Mouse (Mus musculus) stomach, postnatal 0 days (tissue): Measurements from ENCODE around the gene Ddx19b. TPM values are rescaled to one million over a fixed set of nuclear protein-coding genes. Genes with fewer than 3 reads are reported as not detected.

ENCODE experiments used
- ATAC-seq: fragments of 200-750 bp; cut with Nextera tagmentation; 2 replicates; pipeline ENCODE4 v1.8.0; 2017; ENCODE audit not compliant: low FRiP score, low TSS enrichment
- DNase-seq: peaks from one replicate; pipeline ENCODE4 v3.0.0-alpha.2; 2016; ENCODE audit warnings: low spot score
- H3K27ac ChIP-seq: fragments of 300-500 bp; sonication (generic); replicated peaks from 2 replicates; pipeline ENCODE4 v1.5.1; 2014; ENCODE audit warnings: mild to moderate bottlenecking, control low read depth
- H3K27me3 ChIP-seq: fragments of 300-500 bp; sonication (generic); 2 replicates; pipeline ENCODE4 v1.6.1; 2014; ENCODE audit warnings: low read length; ENCODE audit not compliant: control insufficient read depth, insufficient read depth
- H3K36me3 ChIP-seq: fragments of 300-500 bp; sonication (generic); 2 replicates; pipeline ENCODE4 v1.6.1; 2014; ENCODE audit warnings: low read length, mixed read lengths; ENCODE audit not compliant: control insufficient read depth, insufficient read depth
- H3K4me1 ChIP-seq: fragments of 300-500 bp; sonication (generic); replicated peaks from 2 replicates; pipeline ENCODE4 v1.6.1; 2014; ENCODE audit warnings: antibody characterized with exemption; ENCODE audit not compliant: control insufficient read depth, insufficient read depth
- H3K4me2 ChIP-seq: fragments of 300-500 bp; sonication (generic); replicated peaks from 2 replicates; pipeline ENCODE4 v1.6.1; 2014; ENCODE audit warnings: low read depth, mild to moderate bottlenecking, control low read depth, moderate library complexity
- H3K4me3 ChIP-seq: fragments of 300-500 bp; sonication (generic); 2 replicates; pipeline ENCODE4 v1.5.1; 2014; ENCODE audit warnings: low read depth, low read length, control low read depth
- H3K9ac ChIP-seq: fragments of 300-500 bp; sonication (generic); 2 replicates; pipeline ENCODE4 v1.6.1; 2014; ENCODE audit warnings: mild to moderate bottlenecking, low read length, control low read depth, mixed read lengths
- H3K9me3 ChIP-seq: fragments of 300-500 bp; sonication (generic); 2 replicates; pipeline ENCODE4 v1.6.1; 2016; ENCODE audit warnings: low read length; ENCODE audit not compliant: control insufficient read depth
- CTCF ChIP-seq: IDR thresholded peaks from 2 replicates; pipeline ENCODE4 v1.5.1; 2016; ENCODE audit warnings: antibody characterized with exemption, low read depth, mild to moderate bottlenecking, moderate library complexity
- EP300 ChIP-seq: optimal IDR thresholded peaks from 2 replicates; pipeline ENCODE3; 2016; ENCODE audit warnings: antibody characterized with exemption
- WGBS: fragments of 180-500 bp; shearing (Covaris S2); extraction: QIAGEN DNeasy Blood & Tissue Kit; methylation state at CpG from one replicate; pipeline ENCODE4 v1.1.7; 2014; 5-methylcytosine and 5-hydroxymethylcytosine counted together
- polyA plus RNA-seq: library from polyadenylated mRNA; unstranded; fragments of >200 nt; fragmentation: Nextera tagmentation; extraction: Ambion mirVana; gene quantifications from 2 replicates; pipeline ENCODE4 v1.2.1, GENCODE M21; 2015

Ddx19b gene
- polyA plus RNA-seq, 1 experiment from 2014 or later = 4.8 TPM

DNA sequence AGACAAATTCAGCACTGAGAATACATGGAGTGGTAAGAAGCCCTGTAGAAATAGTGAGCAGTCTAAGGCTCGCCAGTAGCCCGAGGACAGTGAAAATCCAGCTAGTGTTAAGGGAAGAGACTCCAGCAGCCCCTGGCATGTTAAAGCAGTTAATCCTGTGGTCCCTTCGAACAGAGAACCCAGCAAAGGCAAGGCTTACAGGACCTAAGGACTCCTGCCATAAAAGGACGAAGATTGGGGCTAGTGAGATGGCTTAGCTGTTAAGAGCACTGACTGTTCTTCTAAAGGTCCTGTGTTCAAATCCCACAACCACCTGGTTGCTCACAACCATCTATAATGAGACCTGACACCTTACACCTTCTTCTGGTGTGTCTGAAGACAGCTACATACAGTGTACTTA is 34.8 kb upstream of the Ddx19b start:
- Histone ChIP-seq H3K4me1 (no peaks in the 10 kb centered on the region), H3K4me2 (no peak overlapping the region), H3K4me3 (no peak overlapping the region), H3K27me3 (no peaks in the 10 kb centered on the region), H3K36me3 (no peaks in the 10 kb centered on the region), H3K27ac (no peak overlapping the region), H3K9ac (no peak overlapping the region), H3K9me3 (no peaks in the 10 kb centered on the region)
- TF ChIP-seq EP300 (no peak), CTCF (no peak)
- no peak for ATAC-seq
- DNase-seq = no peak
- 56% methylated on average over 4 of the region's 4 CpGs for WGBS

DNA sequence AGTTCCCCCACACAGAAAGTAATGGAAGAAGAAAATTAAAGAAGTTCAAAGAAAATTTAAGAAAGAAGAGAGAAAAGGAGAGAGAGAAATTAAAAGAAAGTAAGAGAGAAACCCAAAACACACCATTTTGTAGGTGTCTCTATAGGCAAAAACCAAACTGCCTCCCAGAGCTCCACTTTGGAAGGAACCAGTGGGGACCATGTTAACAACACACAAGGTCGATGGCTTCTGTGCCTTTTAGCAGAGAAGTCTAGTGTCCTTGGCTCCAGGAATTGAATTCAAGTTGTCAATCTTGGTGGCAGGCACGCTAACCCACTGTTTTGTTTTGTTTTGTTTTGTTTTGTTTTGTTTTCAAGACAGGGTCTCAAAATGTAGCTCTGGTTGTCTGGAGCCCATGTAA is 31.3 kb upstream of the Ddx19b start:
- H3K36me3 ChIP-seq = no peaks in the 10 kb centered on the region
- no peaks in the 10 kb centered on the region for H3K9me3 ChIP-seq
- no peaks in the 10 kb centered on the region for H3K27me3 ChIP-seq
- H3K9ac ChIP-seq = no peak overlapping the region
- 54% methylated on average over 2 of the region's 2 CpGs for WGBS
- TF ChIP-seq EP300 = no peak
- TF ChIP-seq CTCF = no peak
- DNase-seq = no peak
- H3K4me3 ChIP-seq = no peak overlapping the region
- no peak for ATAC-seq
- H3K4me2 ChIP-seq = no peak overlapping the region; the same call in 1 of the 2 replicates
- no peaks in the 10 kb centered on the region for H3K4me1 ChIP-seq
- no peak overlapping the region for H3K27ac ChIP-seq

DNA sequence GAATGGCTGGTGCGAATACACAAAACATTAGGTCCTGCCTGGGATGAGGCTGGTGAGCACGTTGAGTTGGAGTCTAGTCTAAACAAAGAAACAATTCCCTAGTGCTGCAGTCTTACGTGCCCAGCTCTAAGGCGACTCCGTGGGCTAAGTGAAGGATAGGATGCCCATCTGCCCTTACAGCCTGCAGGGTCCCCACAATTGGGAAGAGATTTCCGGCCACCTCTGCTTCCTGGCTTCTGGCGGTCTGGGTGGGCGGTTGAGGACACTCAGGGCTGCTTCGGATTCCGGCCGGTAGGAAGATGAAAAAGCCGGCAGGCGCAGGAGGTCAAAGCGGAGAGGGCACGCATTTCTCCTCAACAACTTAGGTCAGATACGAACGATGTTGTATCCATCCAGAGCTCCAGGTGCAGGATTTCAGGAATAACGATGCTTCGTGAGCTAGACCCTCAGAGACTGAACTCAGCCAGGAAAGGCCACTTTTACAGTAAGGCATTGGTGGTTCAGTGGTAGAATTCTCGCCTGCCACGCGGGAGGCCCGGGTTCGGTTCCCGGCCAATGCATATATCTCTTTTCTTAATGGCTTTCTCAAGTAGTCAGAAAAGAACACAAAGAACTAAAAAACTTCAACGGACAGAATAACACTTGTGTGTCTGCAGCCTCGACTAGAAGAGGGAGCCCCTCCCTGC is 30.7 kb upstream of the Ddx19b start:
- DNase-seq = peak; percentile 84

DNA sequence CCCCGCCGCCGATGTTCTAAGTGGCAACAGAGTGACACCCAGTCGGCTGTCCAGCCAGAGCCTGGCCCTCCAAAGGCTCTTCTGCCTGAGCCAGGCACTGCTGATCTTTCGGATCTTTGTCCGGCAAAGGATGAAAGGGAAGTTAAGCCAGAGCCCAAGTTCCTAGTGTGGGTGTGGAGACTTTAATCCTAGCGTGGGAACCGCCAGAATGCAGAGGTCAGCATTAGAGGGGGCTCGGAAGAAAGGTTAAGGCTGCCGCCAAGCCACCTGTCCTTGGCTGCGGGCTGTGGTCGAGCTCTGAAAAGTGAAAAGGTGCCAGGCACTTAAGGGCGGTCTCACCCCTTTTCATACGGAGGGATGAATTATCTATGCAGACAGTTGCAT is 30.1 kb upstream of the Ddx19b start:
- H3K4me3 ChIP-seq = peak overlapping the region; percentile 59
- WGBS = 0% methylated on average over 14 of the region's 14 CpGs

More for the DNA sequence above, 30.7 kb upstream of the Ddx19b start:
- H3K27ac ChIP-seq = no peak overlapping the region
- ATAC-seq = peak; percentile 72
- peak overlapping the region; percentile 51 for H3K9ac ChIP-seq
- H3K27me3 ChIP-seq = no peaks in the 10 kb centered on the region
- no peaks in the 10 kb centered on the region for H3K9me3 ChIP-seq
- under 1% methylated on average over 27 of the region's 27 CpGs for WGBS
- H3K4me2 ChIP-seq = peak overlapping the region; percentile 70
- H3K4me3 ChIP-seq = peak overlapping the region; percentile 59
- peaks cover 3% of the 10 kb centered on the region; the same call in 1 of the 2 replicates for H3K4me1 ChIP-seq
- no peaks in the 10 kb centered on the region for H3K36me3 ChIP-seq
- TF ChIP-seq EP300 (no peak), CTCF (no peak; the same call in 1 of the 2 replicates)

DNA sequence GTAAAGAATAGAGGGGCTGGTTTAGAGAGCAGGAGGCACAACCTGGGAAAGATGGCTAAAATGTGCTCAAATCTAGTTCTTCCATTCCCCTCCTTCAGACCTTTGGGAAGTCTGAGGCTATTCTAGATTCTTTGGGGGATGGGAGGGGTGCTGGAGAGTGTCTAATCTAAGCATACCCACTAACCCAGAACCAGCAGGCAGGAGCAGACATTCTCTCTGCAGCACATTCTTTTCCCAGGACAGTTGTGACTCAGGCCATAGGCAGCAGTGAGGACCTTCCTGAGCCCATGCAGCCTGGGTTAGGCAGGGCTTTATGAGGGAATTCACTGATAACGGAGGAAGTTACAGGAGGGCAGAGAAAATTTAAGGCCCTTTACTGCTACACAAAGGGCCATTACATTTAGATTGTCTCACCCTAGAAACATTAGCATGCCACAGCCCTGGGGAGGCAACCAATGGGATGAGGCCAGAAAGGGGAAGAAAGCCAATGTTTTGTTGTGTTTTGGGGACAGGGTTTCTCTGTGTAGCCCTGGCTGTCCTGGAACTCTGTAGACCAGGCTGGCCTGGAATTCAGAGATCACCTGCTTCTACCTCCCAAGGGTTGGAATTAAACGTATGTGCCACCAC is 27.5 kb upstream of the Ddx19b start:
- WGBS = 63% methylated on average over 2 of the region's 2 CpGs
- H3K27ac ChIP-seq = no peak overlapping the region

More for the DNA sequence above, 30.1 kb upstream of the Ddx19b start:
- Histone ChIP-seq H3K9me3 (no peaks in the 10 kb centered on the region), H3K4me1 (peaks cover 4% of the 10 kb centered on the region; the same call in 1 of the 2 replicates), H3K9ac (peak overlapping the region; percentile 51), H3K27ac (no peak overlapping the region), H3K27me3 (no peaks in the 10 kb centered on the region), H3K36me3 (no peaks in the 10 kb centered on the region), H3K4me2 (peak overlapping the region; percentile 70)
- no peak for TF ChIP-seq CTCF
- TF ChIP-seq EP300 = no peak
- DNase-seq = no peak
- no peak for ATAC-seq

More for the DNA sequence above, 27.5 kb upstream of the Ddx19b start:
- no peaks in the 10 kb centered on the region for H3K9me3 ChIP-seq
- TF ChIP-seq CTCF = no peak
- peaks cover 12% of the 10 kb centered on the region for H3K36me3 ChIP-seq
- H3K9ac ChIP-seq = no peak overlapping the region
- H3K4me2 ChIP-seq = no peak overlapping the region
- DNase-seq (no peak), ATAC-seq (no peak)
- no peak overlapping the region for H3K4me3 ChIP-seq
- H3K4me1 ChIP-seq = peaks cover 4% of the 10 kb centered on the region; the same call in 1 of the 2 replicates
- H3K27me3 ChIP-seq = no peaks in the 10 kb centered on the region
